Mouse (Mus musculus): ENCODE measurements around the gene Nars2.

Nars2 gene

GRCm38 (mm10) chr7:97074974-97075373 lies 123.7 kb downstream of the Nars2 start:
- DNase-seq = no peak

- no peak for DNase-seq
Measured at GRCm38 (mm10) chr7:97076977-97077376, 125.7 kb downstream of the Nars2 start.

- no peak for DNase-seq
Measured at GRCm38 (mm10) chr7:97078685-97079084, 127.4 kb downstream of the Nars2 start.

- peak; percentile 53 for DNase-seq
Measured at GRCm38 (mm10) chr7:97079145-97079544, 127.8 kb downstream of the Nars2 start.

- DNase-seq = no peak
Measured at GRCm38 (mm10) chr7:97079651-97080365, 128.5 kb downstream of the Nars2 start.

- no peak for DNase-seq
Measured at GRCm38 (mm10) chr7:97080621-97081241, 129.4 kb downstream of the Nars2 start.

- peak; percentile 82 for DNase-seq
Measured at GRCm38 (mm10) chr7:97081242-97081958, 130.1 kb downstream of the Nars2 start, which contains the start of gene Gab2. Gene Gab2, plus strand, starts transcription at chr7:97081586.

GRCm38 (mm10) chr7:97081959-97082218 lies 130.6 kb downstream of the Nars2 start:
- DNase-seq = no peak

GRCm38 (mm10) chr7:97082219-97083101 lies 131.2 kb downstream of the Nars2 start:
- DNase-seq = peak; percentile 71

GRCm38 (mm10) chr7:97083579-97083978 lies 132.3 kb downstream of the Nars2 start:
- DNase-seq = no peak

GRCm38 (mm10) chr7:97084181-97084580 lies 132.9 kb downstream of the Nars2 start:
- DNase-seq = no peak

- no peak for DNase-seq
Measured at GRCm38 (mm10) chr7:97085291-97085690, 134.0 kb downstream of the Nars2 start.

- DNase-seq = no peak
Measured at GRCm38 (mm10) chr7:97094241-97094640, 142.9 kb downstream of the Nars2 start.

GRCm38 (mm10) chr7:97108119-97108518 lies 156.8 kb downstream of the Nars2 start:
- no peak for DNase-seq
